Mouse (Mus musculus) limb, embryonic 11.5 days (tissue): ENCODE results near the gene Tpcn2. TPM values are rescaled to one million over a fixed set of nuclear protein-coding genes. Genes with fewer than 3 reads are reported as not detected.

Source experiments
- ATAC-seq: fragments of 200-750 bp; cut with Nextera tagmentation; 2 replicates; pipeline ENCODE4 v1.8.0; 2017; ENCODE audit warnings: low read depth; ENCODE audit not compliant: insufficient number of reproducible peaks, low FRiP score, low TSS enrichment
- DNase-seq: peaks from one replicate; pipeline ENCODE4 v3.0.0-alpha.2; 2015; ENCODE audit warnings: low spot score
- H3K27ac ChIP-seq: fragments of 300-500 bp; sonication (generic); replicated peaks from 2 replicates; pipeline ENCODE4 v1.5.1; 2014; ENCODE audit warnings: low read depth, mild to moderate bottlenecking, low read length
- H3K27me3 ChIP-seq: fragments of 300-500 bp; sonication (generic); 2 replicates; pipeline ENCODE4 v1.6.1; 2014; ENCODE audit warnings: mild to moderate bottlenecking, low read length, mixed read lengths; ENCODE audit not compliant: control insufficient read depth, insufficient read depth
- H3K36me3 ChIP-seq: fragments of 300-500 bp; sonication (generic); 2 replicates; pipeline ENCODE4 v1.6.1; 2014; ENCODE audit warnings: mild to moderate bottlenecking, low read length, moderate library complexity, mixed read lengths; ENCODE audit not compliant: control insufficient read depth, insufficient read depth
- H3K4me1 ChIP-seq: fragments of 300-500 bp; sonication (generic); 2 replicates; pipeline ENCODE4 v1.6.1; 2014; ENCODE audit warnings: low read length, mixed read lengths; ENCODE audit not compliant: control insufficient read depth, insufficient read depth
- H3K4me2 ChIP-seq: fragments of 300-500 bp; sonication (generic); 2 replicates; pipeline ENCODE4 v1.6.1; 2014; ENCODE audit warnings: low read depth, mild to moderate bottlenecking, moderate library complexity; ENCODE audit not compliant: severe bottlenecking
- H3K4me3 ChIP-seq: fragments of 300-500 bp; sonication (generic); 2 replicates; pipeline ENCODE4 v1.5.1; 2014; ENCODE audit warnings: low read depth, low read length
- H3K9ac ChIP-seq: fragments of 300-500 bp; sonication (generic); 2 replicates; pipeline ENCODE4 v1.6.1; 2014; ENCODE audit warnings: mild to moderate bottlenecking, low read length
- H3K9me3 ChIP-seq: fragments of 300-500 bp; sonication (generic); 2 replicates; pipeline ENCODE4 v1.6.1; 2016; ENCODE audit warnings: low read length; ENCODE audit not compliant: control insufficient read depth
- WGBS: fragments of 180-500 bp; shearing (Covaris S2); extraction: QIAGEN DNeasy Blood & Tissue Kit; methylation state at CpG from one replicate; pipeline ENCODE4 v1.1.7; 2014; 5-methylcytosine and 5-hydroxymethylcytosine counted together
- polyA plus RNA-seq: library from polyadenylated mRNA; unstranded; fragments of >200 nt; fragmentation: Nextera tagmentation; extraction: Ambion mirVana; gene quantifications from 2 replicates; pipeline ENCODE4 v1.2.1, GENCODE M21; 2014

Tpcn2 gene
- polyA plus RNA-seq, 1 experiment from 2014 or later: 3.2 TPM

GRCm38 (mm10) chr7:145169703-145170102 is 114.1 kb downstream of the Tpcn2 start:
- H3K9me3 ChIP-seq: no peaks in the 10 kb centered on the region
- H3K27ac ChIP-seq: no peak overlapping the region
- 0 out of 2 replicates have a peak, but pooled peaks cover 5% of the 10 kb centered on the region for H3K4me1 ChIP-seq
- no peaks in the 10 kb centered on the region for H3K36me3 ChIP-seq
- no peaks in the 10 kb centered on the region for H3K27me3 ChIP-seq
- WGBS: 77% methylated on average over 3 of the region's 3 CpGs
- no peak for DNase-seq
- no peak for ATAC-seq
- no peak overlapping the region for H3K4me2 ChIP-seq
- H3K9ac ChIP-seq: no peak overlapping the region
- no peak overlapping the region for H3K4me3 ChIP-seq

- no peaks in the 10 kb centered on the region for H3K9me3 ChIP-seq
- H3K4me1 ChIP-seq: peaks cover 11% of the 10 kb centered on the region
- no peaks in the 10 kb centered on the region for H3K36me3 ChIP-seq
- ATAC-seq (0 out of 2 replicates have a peak, but pooled peaks have one; percentile 31), DNase-seq (peak; percentile 72)
- peak overlapping the region; percentile 55 for H3K27ac ChIP-seq
- H3K4me3 ChIP-seq: no peak overlapping the region
- H3K27me3 ChIP-seq: no peaks in the 10 kb centered on the region
- peak overlapping the region; percentile 18; the same call in 1 of the 2 replicates for H3K9ac ChIP-seq
- WGBS: 27% methylated on average over 13 of the region's 13 CpGs
- no peak overlapping the region; the same call in 1 of the 2 replicates for H3K4me2 ChIP-seq
These were observed 124.2 kb downstream of the Tpcn2 start for GRCm38 (mm10) chr7:145159283-145160240.

GRCm38 (mm10) chr7:145155666-145156065 is 128.1 kb downstream of the Tpcn2 start:
- H3K4me3 ChIP-seq: no peak overlapping the region
- H3K27me3 ChIP-seq: no peaks in the 10 kb centered on the region
- H3K27ac ChIP-seq: no peak overlapping the region
- no peak for ATAC-seq
- no peak overlapping the region for H3K4me2 ChIP-seq
- H3K36me3 ChIP-seq: no peaks in the 10 kb centered on the region
- 77% methylated on average over 4 of the region's 4 CpGs for WGBS
- H3K9ac ChIP-seq: no peak overlapping the region
- H3K9me3 ChIP-seq: no peaks in the 10 kb centered on the region; the same call in 1 of the 2 replicates
- no peak for DNase-seq
- H3K4me1 ChIP-seq: peaks cover 11% of the 10 kb centered on the region

GRCm38 (mm10) chr7:145154066-145154465 is 129.7 kb downstream of the Tpcn2 start:
- Histone ChIP-seq H3K36me3 (no peaks in the 10 kb centered on the region), H3K27me3 (no peaks in the 10 kb centered on the region), H3K4me1 (no peaks in the 10 kb centered on the region; the same call in 1 of the 2 replicates), H3K4me3 (no peak overlapping the region), H3K4me2 (no peak overlapping the region), H3K9ac (no peak overlapping the region), H3K27ac (no peak overlapping the region), H3K9me3 (no peaks in the 10 kb centered on the region; the same call in 1 of the 2 replicates)
- 78% methylated on average over 1 of the region's 1 CpGs for WGBS
- DNase-seq (no peak), ATAC-seq (no peak)

GRCm38 (mm10) chr7:145151845-145152244 is 132.0 kb downstream of the Tpcn2 start:
- 83% methylated on average over 3 of the region's 3 CpGs for WGBS

GRCm38 (mm10) chr7:145148902-145149301 is 134.9 kb downstream of the Tpcn2 start:
- H3K4me2 ChIP-seq: no peak overlapping the region
- DNase-seq (no peak), ATAC-seq (no peak)
- no peaks in the 10 kb centered on the region; the same call in 1 of the 2 replicates for H3K9me3 ChIP-seq
- no peaks in the 10 kb centered on the region for H3K4me1 ChIP-seq
- 78% methylated on average over 4 of the region's 4 CpGs for WGBS
- H3K27me3 ChIP-seq: no peaks in the 10 kb centered on the region
- H3K27ac ChIP-seq: no peak overlapping the region
- H3K36me3 ChIP-seq: no peaks in the 10 kb centered on the region
- no peak overlapping the region for H3K9ac ChIP-seq
- no peak overlapping the region for H3K4me3 ChIP-seq

More at GRCm38 (mm10) chr7:145151845-145152244, 132.0 kb downstream of the Tpcn2 start:
- no peak overlapping the region for H3K4me3 ChIP-seq
- H3K4me1 ChIP-seq: no peaks in the 10 kb centered on the region
- ATAC-seq (no peak), DNase-seq (no peak)
- H3K36me3 ChIP-seq: no peaks in the 10 kb centered on the region
- no peaks in the 10 kb centered on the region; the same call in 1 of the 2 replicates for H3K9me3 ChIP-seq
- no peak overlapping the region for H3K9ac ChIP-seq
- H3K4me2 ChIP-seq: no peak overlapping the region
- no peaks in the 10 kb centered on the region for H3K27me3 ChIP-seq
- no peak overlapping the region for H3K27ac ChIP-seq

- ATAC-seq: no peak
- H3K4me2 ChIP-seq: no peak overlapping the region
- H3K36me3 ChIP-seq: no peaks in the 10 kb centered on the region
- WGBS: 84% methylated on average over 5 of the region's 5 CpGs
- DNase-seq: no peak
- H3K9ac ChIP-seq: no peak overlapping the region
- H3K27me3 ChIP-seq: no peaks in the 10 kb centered on the region
- no peaks in the 10 kb centered on the region; the same call in 1 of the 2 replicates for H3K9me3 ChIP-seq
- H3K4me3 ChIP-seq: no peak overlapping the region
- no peak overlapping the region for H3K27ac ChIP-seq
- H3K4me1 ChIP-seq: no peaks in the 10 kb centered on the region
These were observed 135.7 kb downstream of the Tpcn2 start for GRCm38 (mm10) chr7:145147973-145148698.

GRCm38 (mm10) chr7:145146252-145146930 is 137.4 kb downstream of the Tpcn2 start:
- Histone ChIP-seq H3K27ac (no peak overlapping the region), H3K9ac (no peak overlapping the region), H3K27me3 (no peaks in the 10 kb centered on the region), H3K36me3 (no peaks in the 10 kb centered on the region), H3K4me3 (no peak overlapping the region), H3K4me1 (no peaks in the 10 kb centered on the region), H3K9me3 (no peaks in the 10 kb centered on the region), H3K4me2 (no peak overlapping the region)
- ATAC-seq: no peak
- DNase-seq: no peak
